Mouse (Mus musculus): ENCODE data around the gene Tbata. TPM values are rescaled to one million over a fixed set of nuclear protein-coding genes. Genes with fewer than 3 reads are reported as not detected.
A peak's percentile ranks its signal among the peaks of the same experiment; 100 is the strongest.

Gene Tbata
- total RNA-seq, 2 experiments from 2014 or later, result not detected

GRCm38 (mm10) chr10:61162366-61162765, 9.4 kb upstream of the Tbata start:
- no peak for DNase-seq (ENCODE audit: low spot score in 2 of 2)

- no peak for DNase-seq (ENCODE audit: low spot score in 2 of 2)
These were observed 4.2 kb upstream of the Tbata start for GRCm38 (mm10) chr10:61167333-61168096.

- DNase-seq (ENCODE audit: low spot score in 2 of 2), result no peak
These were observed 3.4 kb upstream of the Tbata start for GRCm38 (mm10) chr10:61168393-61168792.

- DNase-seq (ENCODE audit: low spot score in 2 of 2), result no peak
These were observed 742 bp downstream of the Tbata start for GRCm38 (mm10) chr10:61172496-61172895.

GRCm38 (mm10) chr10:61174711-61175441, 3.1 kb downstream of the Tbata start:
- DNase-seq (ENCODE audit: low spot score in 2 of 2), result no peak

GRCm38 (mm10) chr10:61175442-61176204, 3.9 kb downstream of the Tbata start:
- DNase-seq (ENCODE audit: low spot score in 2 of 2), result no peak

GRCm38 (mm10) chr10:61176221-61176790, 4.6 kb downstream of the Tbata start:
- DNase-seq (ENCODE audit: low spot score in 2 of 2), result no peak

GRCm38 (mm10) chr10:61177751-61178150, 6.0 kb downstream of the Tbata start:
- no peak for DNase-seq (ENCODE audit: low spot score in 2 of 2)

GRCm38 (mm10) chr10:61178687-61179086, 6.9 kb downstream of the Tbata start:
- DNase-seq (ENCODE audit: low spot score in 2 of 2), result no peak

GRCm38 (mm10) chr10:61179927-61180326, 8.2 kb downstream of the Tbata start:
- DNase-seq (ENCODE audit: low spot score in 2 of 2), result no peak

- DNase-seq (ENCODE audit: low spot score in 2 of 2), result no peak
These were observed 15.2 kb downstream of the Tbata start for GRCm38 (mm10) chr10:61187001-61187400.

- DNase-seq (ENCODE audit: low spot score in 2 of 2), result no peak
These were observed 16.3 kb downstream of the Tbata start for GRCm38 (mm10) chr10:61188010-61188409.

- DNase-seq (ENCODE audit: low spot score in 2 of 2), result no peak
These were observed 22.9 kb downstream of the Tbata start for GRCm38 (mm10) chr10:61194611-61195010.

GRCm38 (mm10) chr10:61195216-61195615, 23.5 kb downstream of the Tbata start:
- DNase-seq (ENCODE audit: low spot score in 2 of 2), result no peak

GRCm38 (mm10) chr10:61195718-61196291, 24.1 kb downstream of the Tbata start:
- no peak for DNase-seq (ENCODE audit: low spot score in 2 of 2)

GRCm38 (mm10) chr10:61199566-61200213, 27.9 kb downstream of the Tbata start:
- peak; percentile 68 to 79 for DNase-seq (ENCODE audit: low spot score in 2 of 2)

- no peak for DNase-seq (ENCODE audit: low spot score in 2 of 2)
These were observed 28.6 kb downstream of the Tbata start for GRCm38 (mm10) chr10:61200232-61200820.

GRCm38 (mm10) chr10:61200998-61201397, 29.2 kb downstream of the Tbata start:
- DNase-seq (ENCODE audit: low spot score in 2 of 2), result no peak

GRCm38 (mm10) chr10:61201596-61202318, 30.0 kb downstream of the Tbata start:
- DNase-seq (ENCODE audit: low spot score in 2 of 2), result no peak

Measured in gastrocnemius, postnatal 4 days (tissue).